Mouse (Mus musculus) adipose tissue, adult 10 weeks (tissue): ENCODE results near the gene Olfr1269. TPM values are rescaled to one million over a fixed set of nuclear protein-coding genes. Genes with fewer than 3 reads are reported as not detected.

Experiments
- polyA plus RNA-seq: library from polyadenylated mRNA; stranded (reverse); fragments of 350-450 nt; fragmentation: Illumina TruSeq; extraction: RNeasy Lipid Tissue Mini Kit (QIAGEN cat#74804); gene quantifications from one replicate; pipeline ENCODE4 v1.2.3, GENCODE M21; 2014; ENCODE audit warnings: low read depth, low replicate concordance

Gene Olfr1269
- not detected for polyA plus RNA-seq

DNA sequence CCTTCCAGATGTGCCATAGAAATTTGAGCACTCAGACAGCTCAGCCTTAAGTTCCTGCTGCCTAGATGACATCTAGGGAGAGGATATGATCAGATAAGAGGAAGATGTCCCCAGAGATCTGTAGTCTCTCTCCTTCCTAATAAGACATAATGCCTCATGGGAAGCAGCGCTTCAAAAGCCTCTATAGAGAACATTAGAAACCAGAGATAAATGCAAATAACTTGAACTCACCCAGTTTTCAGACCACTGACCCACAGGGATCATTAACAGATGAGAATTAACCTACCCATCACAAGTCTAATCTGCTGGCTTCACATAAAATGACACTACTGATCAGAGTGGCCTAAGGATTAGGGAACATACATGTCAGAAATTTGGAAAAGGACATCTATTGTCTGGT lies at the start of gene Olfr1269:
Gene Olfr1269, minus strand, starts transcription at position 101 of the 400 bp plus-strand sequence.

DNA sequence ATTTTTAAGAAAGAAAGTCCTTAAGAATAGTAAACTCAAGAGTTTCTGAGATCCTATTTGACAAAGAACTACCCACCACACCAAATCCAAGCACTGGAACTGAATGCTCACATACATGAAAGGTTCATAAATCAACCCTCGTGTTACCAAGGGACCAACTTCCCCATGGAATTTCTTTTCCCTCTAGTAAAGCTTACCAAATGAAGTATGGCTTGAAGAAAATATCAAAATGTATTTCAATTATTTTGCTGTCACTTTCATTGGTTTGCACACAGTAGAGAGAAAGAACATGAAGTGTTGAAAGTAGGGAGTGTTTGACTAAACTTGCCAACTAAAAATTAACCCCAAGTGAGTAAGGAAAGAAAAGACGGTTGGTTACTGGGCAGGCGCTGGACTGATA lies 31.8 kb upstream of the Olfr1269 start, which contains the start of gene Olfr1270:
Gene Olfr1270, minus strand, starts transcription at position 101 of the 400 bp plus-strand sequence.

DNA sequence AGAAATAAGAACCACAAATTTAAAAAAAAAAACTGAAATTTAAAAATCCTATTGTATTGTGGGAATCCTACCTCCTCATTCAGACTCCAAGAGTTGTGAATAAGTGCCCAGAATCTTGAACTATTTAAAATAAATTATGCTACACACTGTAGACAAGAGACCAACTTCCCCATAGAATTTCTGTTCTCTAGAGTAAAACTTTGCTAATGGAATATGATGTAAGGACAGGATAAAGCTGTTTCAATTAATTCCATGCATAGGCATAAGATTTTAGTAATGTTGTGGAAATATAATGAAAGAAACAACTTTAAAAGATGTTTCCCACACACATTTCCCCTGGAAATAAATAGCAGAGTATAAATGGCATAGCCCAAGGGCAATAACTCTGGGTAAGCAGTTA lies 21.0 kb upstream of the Olfr1269 start, which contains the start of gene Olfr32:
Gene Olfr32, minus strand, starts transcription at position 101 of the 400 bp plus-strand sequence.

Other genes with a start within 250 kb of the Olfr1269 start
- not detected for gene Olfr1257, start 243.0 kb downstream of the Olfr1269 start, polyA plus RNA-seq
- not detected for gene Olfr1258, start 194.1 kb downstream of the Olfr1269 start, polyA plus RNA-seq
- gene Olfr1259, start 172.7 kb downstream of the Olfr1269 start, polyA plus RNA-seq, result not detected
- not detected for gene Olfr1260, start 147.1 kb downstream of the Olfr1269 start, polyA plus RNA-seq
- not detected for gene Olfr1261, start 130.2 kb downstream of the Olfr1269 start, polyA plus RNA-seq
- not detected for gene Olfr1262, start 121.3 kb downstream of the Olfr1269 start, polyA plus RNA-seq
- gene Olfr1263, start 109.3 kb downstream of the Olfr1269 start, polyA plus RNA-seq, result not detected
- gene Olfr1264, start 95.8 kb downstream of the Olfr1269 start, polyA plus RNA-seq, result not detected
- gene Olfr1265, start 86.1 kb downstream of the Olfr1269 start, polyA plus RNA-seq, result not detected
- gene Olfr140, start 57.8 kb downstream of the Olfr1269 start, polyA plus RNA-seq, result not detected
- gene Olfr32, start 20.9 kb upstream of the Olfr1269 start, polyA plus RNA-seq, result not detected
- not detected for gene Olfr1270, start 31.7 kb upstream of the Olfr1269 start, polyA plus RNA-seq
- not detected for gene Olfr1506, start 103.1 kb upstream of the Olfr1269 start, polyA plus RNA-seq
- not detected for gene Olfr142, start 136.2 kb upstream of the Olfr1269 start, polyA plus RNA-seq
- gene Olfr1271, start 149.6 kb upstream of the Olfr1269 start, polyA plus RNA-seq, result not detected
- not detected for gene Olfr1272, start 171.4 kb upstream of the Olfr1269 start, polyA plus RNA-seq
- gene Gm13769, start 200.8 kb upstream of the Olfr1269 start, polyA plus RNA-seq, result not detected